Mouse (Mus musculus): Measurements from ENCODE around the gene Nudt16l1. TPM values are rescaled to one million over a fixed set of nuclear protein-coding genes. Genes with fewer than 3 reads are reported as not detected.

The Nudt16l1 gene
- polyA plus RNA-seq, 1 experiment from 2014 or later = 49.0 TPM

GRCm38 (mm10) chr16:4903491-4904102 is 35.0 kb upstream of the Nudt16l1 start:
- no peak overlapping the region for H3K4me3 ChIP-seq (replicated peaks)
- H3K27me3 ChIP-seq = no peaks in the 10 kb centered on the region
- ATAC-seq (ENCODE audit: insufficient read depth) = no peak
- no peaks in the 10 kb centered on the region for H3K9me3 ChIP-seq (replicated peaks)
- H3K4me1 ChIP-seq (replicated peaks) = peaks cover 54% of the 10 kb centered on the region
- no peaks in the 10 kb centered on the region for H3K36me3 ChIP-seq (replicated peaks)
- H3K4me2 ChIP-seq = no peak overlapping the region
- no peak overlapping the region for H3K9ac ChIP-seq
- 56% methylated on average over 6 of the region's 6 CpGs for WGBS (ENCODE audit: insufficient replicate concordance)
- no peak overlapping the region for H3K27ac ChIP-seq (replicated peaks)

GRCm38 (mm10) chr16:4904878-4905277 is 33.7 kb upstream of the Nudt16l1 start:
- WGBS (ENCODE audit: insufficient replicate concordance) = 76% methylated on average over 3 of the region's 3 CpGs
- Histone ChIP-seq H3K9me3 (replicated peaks) (no peaks in the 10 kb centered on the region), H3K27me3 (no peaks in the 10 kb centered on the region), H3K36me3 (replicated peaks) (peaks cover 10% of the 10 kb centered on the region; the same call in 1 of the 2 replicates), H3K4me2 (no peak overlapping the region), H3K4me1 (replicated peaks) (peaks cover 54% of the 10 kb centered on the region), H3K9ac (no peak overlapping the region), H3K4me3 (replicated peaks) (no peak overlapping the region), H3K27ac (replicated peaks) (no peak overlapping the region)
- no peak for ATAC-seq (ENCODE audit: insufficient read depth)

GRCm38 (mm10) chr16:4905591-4905990 is 33.0 kb upstream of the Nudt16l1 start:
- no peak for ATAC-seq (ENCODE audit: insufficient read depth)
- Histone ChIP-seq H3K27me3 (no peaks in the 10 kb centered on the region), H3K4me1 (replicated peaks) (peaks cover 54% of the 10 kb centered on the region), H3K4me2 (no peak overlapping the region), H3K9me3 (replicated peaks) (no peaks in the 10 kb centered on the region), H3K36me3 (replicated peaks) (peaks cover 17% of the 10 kb centered on the region), H3K9ac (no peak overlapping the region), H3K4me3 (replicated peaks) (no peak overlapping the region), H3K27ac (replicated peaks) (no peak overlapping the region)
- 16% methylated on average over 1 of the region's 1 CpGs for WGBS (ENCODE audit: insufficient replicate concordance)

GRCm38 (mm10) chr16:4906559-4906958 is 32.0 kb upstream of the Nudt16l1 start:
- H3K4me1 ChIP-seq (replicated peaks) = peaks cover 54% of the 10 kb centered on the region
- peaks cover 27% of the 10 kb centered on the region for H3K36me3 ChIP-seq (replicated peaks)

GRCm38 (mm10) chr16:4907386-4907785 is 31.2 kb upstream of the Nudt16l1 start:
- 51% methylated on average over 2 of the region's 2 CpGs for WGBS (ENCODE audit: insufficient replicate concordance)
- peaks cover 33% of the 10 kb centered on the region for H3K36me3 ChIP-seq (replicated peaks)
- peaks cover 55% of the 10 kb centered on the region for H3K4me1 ChIP-seq (replicated peaks)
- H3K4me3 ChIP-seq (replicated peaks) = no peak overlapping the region
- no peak overlapping the region for H3K4me2 ChIP-seq
- no peak overlapping the region for H3K9ac ChIP-seq
- H3K27ac ChIP-seq (replicated peaks) = no peak overlapping the region
- no peak for ATAC-seq (ENCODE audit: insufficient read depth)
- H3K27me3 ChIP-seq = no peaks in the 10 kb centered on the region
- no peaks in the 10 kb centered on the region for H3K9me3 ChIP-seq (replicated peaks)

More at GRCm38 (mm10) chr16:4906559-4906958, 32.0 kb upstream of the Nudt16l1 start:
- Histone ChIP-seq H3K4me3 (replicated peaks) (no peak overlapping the region), H3K9ac (no peak overlapping the region), H3K27ac (replicated peaks) (no peak overlapping the region), H3K9me3 (replicated peaks) (no peaks in the 10 kb centered on the region), H3K27me3 (no peaks in the 10 kb centered on the region), H3K4me2 (no peak overlapping the region)
- no peak for ATAC-seq (ENCODE audit: insufficient read depth)

GRCm38 (mm10) chr16:4907972-4908371 is 30.6 kb upstream of the Nudt16l1 start:
- no peaks in the 10 kb centered on the region for H3K9me3 ChIP-seq (replicated peaks)
- H3K36me3 ChIP-seq (replicated peaks) = peaks cover 36% of the 10 kb centered on the region
- H3K27me3 ChIP-seq = no peaks in the 10 kb centered on the region
- H3K9ac ChIP-seq = no peak overlapping the region
- no peak overlapping the region for H3K27ac ChIP-seq (replicated peaks)
- H3K4me2 ChIP-seq = no peak overlapping the region
- ATAC-seq (ENCODE audit: insufficient read depth) = peak; percentile 63; the same call in 1 of the 2 replicates
- H3K4me1 ChIP-seq (replicated peaks) = peaks cover 56% of the 10 kb centered on the region
- 29% methylated on average over 4 of the region's 5 CpGs for WGBS (ENCODE audit: insufficient replicate concordance)
- H3K4me3 ChIP-seq (replicated peaks) = no peak overlapping the region

- H3K36me3 ChIP-seq (replicated peaks) = peaks cover 38% of the 10 kb centered on the region
- H3K27ac ChIP-seq (replicated peaks) = no peak overlapping the region
- no peak for ATAC-seq (ENCODE audit: insufficient read depth)
- no peak overlapping the region for H3K4me3 ChIP-seq (replicated peaks)
- H3K27me3 ChIP-seq = no peaks in the 10 kb centered on the region
- H3K4me1 ChIP-seq (replicated peaks) = peaks cover 56% of the 10 kb centered on the region
- no peak overlapping the region for H3K4me2 ChIP-seq
- no peak overlapping the region for H3K9ac ChIP-seq
- no peaks in the 10 kb centered on the region for H3K9me3 ChIP-seq (replicated peaks)
- WGBS (ENCODE audit: insufficient replicate concordance) = 84% methylated on average over 2 of the region's 2 CpGs
These were observed 28.8 kb upstream of the Nudt16l1 start for GRCm38 (mm10) chr16:4909745-4910144.

GRCm38 (mm10) chr16:4910758-4911157 is 27.8 kb upstream of the Nudt16l1 start:
- no peak for ATAC-seq (ENCODE audit: insufficient read depth)
- WGBS (ENCODE audit: insufficient replicate concordance) = 86% methylated on average over 8 of the region's 8 CpGs

GRCm38 (mm10) chr16:4912074-4912648 is 26.4 kb upstream of the Nudt16l1 start:
- H3K27ac ChIP-seq (replicated peaks) = peak overlapping the region; percentile 76
- no peaks in the 10 kb centered on the region for H3K27me3 ChIP-seq
- H3K36me3 ChIP-seq (replicated peaks) = peaks cover 57% of the 10 kb centered on the region
- H3K9ac ChIP-seq = no peak overlapping the region
- H3K4me2 ChIP-seq = no peak overlapping the region
- WGBS (ENCODE audit: insufficient replicate concordance) = 58% methylated on average over 10 of the region's 10 CpGs
- no peaks in the 10 kb centered on the region for H3K9me3 ChIP-seq (replicated peaks)
- H3K4me1 ChIP-seq (replicated peaks) = peaks cover 39% of the 10 kb centered on the region
- ATAC-seq (ENCODE audit: insufficient read depth) = no peak
- H3K4me3 ChIP-seq (replicated peaks) = no peak overlapping the region

More at GRCm38 (mm10) chr16:4910758-4911157, 27.8 kb upstream of the Nudt16l1 start:
- no peak overlapping the region for H3K4me2 ChIP-seq
- peaks cover 46% of the 10 kb centered on the region for H3K4me1 ChIP-seq (replicated peaks)
- H3K36me3 ChIP-seq (replicated peaks) = peaks cover 44% of the 10 kb centered on the region
- no peak overlapping the region for H3K9ac ChIP-seq
- no peaks in the 10 kb centered on the region for H3K27me3 ChIP-seq
- H3K4me3 ChIP-seq (replicated peaks) = no peak overlapping the region
- no peaks in the 10 kb centered on the region for H3K9me3 ChIP-seq (replicated peaks)
- no peak overlapping the region for H3K27ac ChIP-seq (replicated peaks)

- Histone ChIP-seq H3K36me3 (replicated peaks) (peaks cover 57% of the 10 kb centered on the region), H3K4me3 (replicated peaks) (no peak overlapping the region), H3K4me2 (0 out of 2 replicates have a peak overlapping the region, but pooled peaks have one; percentile 29), H3K9ac (no peak overlapping the region), H3K27me3 (no peaks in the 10 kb centered on the region), H3K4me1 (replicated peaks) (peaks cover 30% of the 10 kb centered on the region), H3K27ac (replicated peaks) (peak overlapping the region; percentile 76), H3K9me3 (replicated peaks) (no peaks in the 10 kb centered on the region)
- WGBS (ENCODE audit: insufficient replicate concordance) = 50% methylated on average over 11 of the region's 11 CpGs
- ATAC-seq (ENCODE audit: insufficient read depth) = peak; percentile 31; the same call in 1 of the 2 replicates
These were observed 25.4 kb upstream of the Nudt16l1 start for GRCm38 (mm10) chr16:4912907-4913782.

Measured in liver, embryonic 15.5 days (tissue).